Mouse (Mus musculus) ovary, postnatal 36 days (tissue): ENCODE data around the gene Prdm16.

Experiments
- DNase-seq: peaks from one replicate; pipeline ENCODE4 v3.0.0; 2022; ENCODE audit warnings: low spot score, mixed read lengths

The Prdm16 gene

GRCm38 (mm10) chr4:154424681-154425080 lies 212.0 kb downstream of the Prdm16 start:
- no peak for DNase-seq

- no peak for DNase-seq
Measured at GRCm38 (mm10) chr4:154422431-154422913, 214.2 kb downstream of the Prdm16 start.

GRCm38 (mm10) chr4:154420749-154421148 lies 215.9 kb downstream of the Prdm16 start:
- no peak for DNase-seq

- DNase-seq: no peak
Measured at GRCm38 (mm10) chr4:154419766-154420165, 216.9 kb downstream of the Prdm16 start.

GRCm38 (mm10) chr4:154418993-154419392 lies 217.7 kb downstream of the Prdm16 start:
- DNase-seq: no peak

GRCm38 (mm10) chr4:154418327-154418744 lies 218.3 kb downstream of the Prdm16 start:
- no peak for DNase-seq

- DNase-seq: no peak
Measured at GRCm38 (mm10) chr4:154416728-154417127, 219.9 kb downstream of the Prdm16 start.

- no peak for DNase-seq
Measured at GRCm38 (mm10) chr4:154414885-154415284, 221.8 kb downstream of the Prdm16 start.

- DNase-seq: no peak
Measured at GRCm38 (mm10) chr4:154410559-154410958, 226.1 kb downstream of the Prdm16 start.

GRCm38 (mm10) chr4:154409841-154410240 lies 226.8 kb downstream of the Prdm16 start:
- no peak for DNase-seq

- DNase-seq: no peak
Measured at GRCm38 (mm10) chr4:154409237-154409721, 227.4 kb downstream of the Prdm16 start.

GRCm38 (mm10) chr4:154402948-154403347 lies 233.7 kb downstream of the Prdm16 start:
- no peak for DNase-seq

GRCm38 (mm10) chr4:154401982-154402932 lies 234.4 kb downstream of the Prdm16 start:
- no peak for DNase-seq

- peak; percentile 50 for DNase-seq
Measured at GRCm38 (mm10) chr4:154401379-154401778, 235.3 kb downstream of the Prdm16 start.

- DNase-seq: no peak
Measured at GRCm38 (mm10) chr4:154400256-154401171, 236.2 kb downstream of the Prdm16 start.

- DNase-seq: no peak
Measured at GRCm38 (mm10) chr4:154399634-154400033, 237.0 kb downstream of the Prdm16 start.

- DNase-seq: no peak
Measured at GRCm38 (mm10) chr4:154396652-154397301, 239.9 kb downstream of the Prdm16 start.

GRCm38 (mm10) chr4:154394123-154394722 lies 242.4 kb downstream of the Prdm16 start:
- no peak for DNase-seq

GRCm38 (mm10) chr4:154393196-154394122 lies 243.2 kb downstream of the Prdm16 start:
- DNase-seq: peak; percentile 47

GRCm38 (mm10) chr4:154392641-154393040 lies 244.0 kb downstream of the Prdm16 start:
- no peak for DNase-seq
